Mouse (Mus musculus): ENCODE measurements around the gene Mindy4b-ps.

DNA sequence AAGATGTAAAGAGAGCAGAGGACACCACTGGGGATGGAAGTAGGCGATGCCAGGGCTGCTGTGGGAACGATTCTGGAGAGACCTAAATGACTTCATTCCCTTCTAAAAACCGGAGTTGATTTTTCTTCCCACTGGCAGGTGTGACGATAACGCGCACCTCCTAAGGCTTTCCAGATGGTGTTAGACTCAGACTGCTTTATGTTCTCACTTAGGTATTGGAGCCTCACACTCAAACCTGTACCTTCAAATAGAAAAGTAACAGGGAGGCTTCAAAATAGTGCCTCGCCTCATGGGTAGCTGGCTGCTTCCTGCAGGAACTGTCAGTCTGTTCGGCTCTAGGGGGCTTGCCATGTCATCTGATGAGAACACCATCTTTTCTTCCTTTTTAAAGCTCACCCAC, 23.9 kb downstream of the Mindy4b-ps start:
- TF ChIP-seq POLR2A (IDR thresholded peaks at IDR 0.05; ENCODE audit: borderline replicate concordance, extremely low read depth, low read depth, low read length) (no peak), CTCF (IDR thresholded peaks at IDR 0.05; ENCODE audit: insufficient read depth, low read length) (no peak)

Measured in lung, adult 2 months (tissue).